Mouse (Mus musculus): ENCODE data around the gene Phospho1. TPM values are rescaled to one million over a fixed set of nuclear protein-coding genes. Genes with fewer than 3 reads are reported as not detected.

Phospho1 gene
- total and polyA plus RNA-seq, 2 experiments from 2014 or later = 2.1 TPM; not detected in 1

- H3K36me3 ChIP-seq (ENCODE audit: insufficient read depth, low read length) = no peaks in the 10 kb centered on the region
- peaks cover 44% of the 10 kb centered on the region for H3K27me3 ChIP-seq (ENCODE audit: insufficient read depth, low read length)
- peak overlapping the region; percentile 98 for H3K4me2 ChIP-seq (ENCODE audit: low read depth, low read length, poor library complexity, severe bottlenecking)
- no peaks in the 10 kb centered on the region for H3K9me3 ChIP-seq (ENCODE audit: low read length)
- DNase-seq (ENCODE audit: low spot score) (no peak), ATAC-seq (ENCODE audit: low FRiP score) (no peak)
- peak overlapping the region; percentile 74 for H3K4me3 ChIP-seq (ENCODE audit: low read depth, low read length)
- WGBS = under 1% methylated on average over 10 of the region's 11 CpGs
- no peak for TF ChIP-seq CTCF (IDR thresholded peaks at IDR 0.05)
- H3K27ac ChIP-seq (ENCODE audit: low read depth, low read length) = no peak overlapping the region
- peak overlapping the region; percentile 64 for H3K9ac ChIP-seq (replicated peaks; ENCODE audit: low read length, poor library complexity, severe bottlenecking)
- peaks cover 5% of the 10 kb centered on the region; the same call in 1 of the 2 replicates for H3K4me1 ChIP-seq (ENCODE audit: insufficient read depth, low read length)
These were observed 561 bp downstream of the Phospho1 start for GRCm38 (mm10) chr11:95824877-95825243.

DNA sequence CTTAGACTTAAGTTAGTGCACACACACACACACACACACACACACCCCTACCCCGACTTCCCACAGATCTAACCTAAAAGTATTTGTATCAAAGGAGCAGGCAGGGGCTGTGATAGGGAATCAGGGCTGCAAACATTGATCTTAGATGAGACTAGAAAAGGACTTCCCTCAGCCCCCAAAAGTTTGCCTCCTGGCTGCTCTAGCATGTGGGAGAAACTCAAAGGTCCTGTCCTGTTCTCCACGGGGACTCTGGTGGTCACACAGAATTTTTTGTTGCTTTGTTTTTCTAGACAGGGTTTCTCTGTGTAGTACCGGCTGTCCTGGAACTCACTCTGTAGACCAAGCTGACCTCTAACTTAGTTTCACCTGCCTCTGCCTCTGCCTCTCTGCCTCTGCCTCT, 1.3 kb downstream of the Phospho1 start:
- no peak overlapping the region for H3K4me2 ChIP-seq (ENCODE audit: low read depth, low read length, poor library complexity, severe bottlenecking)
- no peak overlapping the region for H3K4me3 ChIP-seq (ENCODE audit: low read depth, low read length)
- TF ChIP-seq CTCF (IDR thresholded peaks at IDR 0.05) = no peak
- 50% methylated on average over 3 of the region's 3 CpGs for WGBS
- H3K27ac ChIP-seq (ENCODE audit: low read depth, low read length) = no peak overlapping the region
- no peak for ATAC-seq (ENCODE audit: low FRiP score)
- H3K27me3 ChIP-seq (ENCODE audit: insufficient read depth, low read length) = peaks cover 52% of the 10 kb centered on the region
- H3K36me3 ChIP-seq (ENCODE audit: insufficient read depth, low read length) = no peaks in the 10 kb centered on the region
- no peak for DNase-seq (ENCODE audit: low spot score)
- peaks cover 6% of the 10 kb centered on the region; the same call in 1 of the 2 replicates for H3K4me1 ChIP-seq (ENCODE audit: insufficient read depth, low read length)
- H3K9ac ChIP-seq (replicated peaks; ENCODE audit: low read length, poor library complexity, severe bottlenecking) = no peak overlapping the region
- H3K9me3 ChIP-seq (ENCODE audit: low read length) = no peaks in the 10 kb centered on the region

GRCm38 (mm10) chr11:95826317-95827167, 2.2 kb downstream of the Phospho1 start:
- peaks cover 10% of the 10 kb centered on the region; the same call in 1 of the 2 replicates for H3K4me1 ChIP-seq (ENCODE audit: insufficient read depth, low read length)
- H3K9ac ChIP-seq (replicated peaks; ENCODE audit: low read length, poor library complexity, severe bottlenecking) = no peak overlapping the region
- ATAC-seq (ENCODE audit: low FRiP score) = no peak
- TF ChIP-seq CTCF (IDR thresholded peaks at IDR 0.05) = no peak
- no peak for DNase-seq (ENCODE audit: low spot score)
- H3K4me3 ChIP-seq (ENCODE audit: low read depth, low read length) = no peak overlapping the region
- H3K27ac ChIP-seq (ENCODE audit: low read depth, low read length) = no peak overlapping the region
- H3K27me3 ChIP-seq (ENCODE audit: insufficient read depth, low read length) = peaks cover 61% of the 10 kb centered on the region
- no peak overlapping the region for H3K4me2 ChIP-seq (ENCODE audit: low read depth, low read length, poor library complexity, severe bottlenecking)
- H3K36me3 ChIP-seq (ENCODE audit: insufficient read depth, low read length) = no peaks in the 10 kb centered on the region
- 66% methylated on average over 6 of the region's 6 CpGs for WGBS
- H3K9me3 ChIP-seq (ENCODE audit: low read length) = no peaks in the 10 kb centered on the region

GRCm38 (mm10) chr11:95827168-95827447, 2.8 kb downstream of the Phospho1 start:
- Histone ChIP-seq H3K4me2 (ENCODE audit: low read depth, low read length, poor library complexity, severe bottlenecking) (no peak overlapping the region), H3K27me3 (ENCODE audit: insufficient read depth, low read length) (peaks cover 65% of the 10 kb centered on the region), H3K27ac (ENCODE audit: low read depth, low read length) (no peak overlapping the region), H3K36me3 (ENCODE audit: insufficient read depth, low read length) (no peaks in the 10 kb centered on the region), H3K4me1 (ENCODE audit: insufficient read depth, low read length) (peaks cover 10% of the 10 kb centered on the region; the same call in 1 of the 2 replicates), H3K9ac (replicated peaks; ENCODE audit: low read length, poor library complexity, severe bottlenecking) (no peak overlapping the region), H3K4me3 (ENCODE audit: low read depth, low read length) (no peak overlapping the region), H3K9me3 (ENCODE audit: low read length) (no peaks in the 10 kb centered on the region)
- TF ChIP-seq CTCF (IDR thresholded peaks at IDR 0.05) = no peak
- WGBS = 27% methylated on average over 3 of the region's 3 CpGs
- no peak for DNase-seq (ENCODE audit: low spot score)
- ATAC-seq (ENCODE audit: low FRiP score) = no peak

DNA sequence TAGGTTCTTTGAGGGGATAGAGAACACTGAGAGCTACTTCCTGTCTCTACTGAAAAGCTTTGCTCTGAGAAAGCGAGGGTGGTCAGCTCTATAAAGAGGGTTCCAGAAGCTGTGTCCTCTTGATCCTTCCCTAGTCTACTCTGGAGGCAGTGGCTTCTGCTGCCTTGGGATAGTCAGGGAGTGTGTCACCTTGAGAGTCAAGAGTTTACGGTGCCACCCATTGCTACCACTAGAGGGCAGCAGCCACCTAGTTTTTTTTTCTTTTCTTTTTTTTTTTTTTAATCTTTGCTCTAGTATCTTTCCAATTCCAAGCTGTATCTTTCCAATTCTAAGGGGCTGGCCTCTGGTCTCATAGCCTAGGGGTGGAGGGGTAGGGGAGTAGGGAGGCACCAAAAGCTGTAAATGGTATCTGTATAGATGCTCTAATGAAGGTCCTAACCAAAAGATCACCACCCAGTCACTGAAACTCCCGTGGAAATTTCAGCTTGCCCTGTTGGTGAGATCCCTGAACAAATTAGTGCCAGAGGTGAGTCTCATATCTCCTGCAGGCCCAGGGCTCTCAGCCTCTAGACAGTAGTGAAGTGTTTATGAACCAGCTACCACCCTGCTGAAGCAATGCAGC, 3.3 kb downstream of the Phospho1 start:
- peak; percentile 84 for TF ChIP-seq CTCF (IDR thresholded peaks at IDR 0.05)
- H3K36me3 ChIP-seq (ENCODE audit: insufficient read depth, low read length) = no peaks in the 10 kb centered on the region
- no peak overlapping the region for H3K27ac ChIP-seq (ENCODE audit: low read depth, low read length)
- H3K4me3 ChIP-seq (ENCODE audit: low read depth, low read length) = no peak overlapping the region
- peak; percentile 78 for DNase-seq (ENCODE audit: low spot score)
- H3K4me2 ChIP-seq (ENCODE audit: low read depth, low read length, poor library complexity, severe bottlenecking) = no peak overlapping the region
- H3K27me3 ChIP-seq (ENCODE audit: insufficient read depth, low read length) = peaks cover 70% of the 10 kb centered on the region
- no peak overlapping the region for H3K9ac ChIP-seq (replicated peaks; ENCODE audit: low read length, poor library complexity, severe bottlenecking)
- no peaks in the 10 kb centered on the region for H3K9me3 ChIP-seq (ENCODE audit: low read length)
- H3K4me1 ChIP-seq (ENCODE audit: insufficient read depth, low read length) = peaks cover 10% of the 10 kb centered on the region; the same call in 1 of the 2 replicates
- WGBS = 14% methylated on average over 3 of the region's 3 CpGs
- ATAC-seq (ENCODE audit: low FRiP score) = no peak

Measured in midbrain, postnatal 0 days (tissue).